Mouse (Mus musculus): ENCODE data around the gene Nhlrc3. TPM values are rescaled to one million over a fixed set of nuclear protein-coding genes. Genes with fewer than 3 reads are reported as not detected.

The Nhlrc3 gene
- polyA plus RNA-seq, 1 experiment from 2014 or later: 7.9 TPM

DNA sequence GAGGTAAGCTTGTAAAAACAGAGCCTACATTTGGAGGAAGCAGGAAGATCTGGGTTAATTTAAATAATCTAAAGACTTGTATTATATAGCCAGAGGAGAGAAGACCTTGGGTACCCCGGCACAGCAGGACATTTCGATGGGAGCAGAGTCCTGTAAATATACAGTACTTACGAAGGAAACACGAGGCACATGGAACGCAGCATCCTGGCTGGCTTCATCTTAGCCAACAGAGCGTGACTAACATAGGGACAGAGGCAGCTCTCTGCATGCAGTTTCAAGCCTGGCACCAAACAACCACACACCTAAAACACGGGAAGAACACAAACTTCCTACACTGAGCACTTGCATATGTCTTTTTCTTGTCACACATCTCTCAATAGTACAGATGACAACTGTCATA, 45.4 kb downstream of the Nhlrc3 start:
- Histone ChIP-seq H3K36me3 (ENCODE audit: control insufficient read depth, insufficient read depth, low read length) (no peaks in the 10 kb centered on the region), H3K27ac (replicated peaks; ENCODE audit: low read depth, low read length) (no peak overlapping the region), H3K9ac (ENCODE audit: low read length) (no peak overlapping the region), H3K4me2 (ENCODE audit: low read depth, severe bottlenecking) (no peak overlapping the region), H3K4me1 (ENCODE audit: control insufficient read depth, insufficient read depth, low read length) (peaks cover 7% of the 10 kb centered on the region), H3K27me3 (ENCODE audit: control insufficient read depth, insufficient read depth, low read length) (no peaks in the 10 kb centered on the region), H3K4me3 (ENCODE audit: low read depth, low read length) (no peak overlapping the region), H3K9me3 (ENCODE audit: control insufficient read depth, low read length) (no peaks in the 10 kb centered on the region)
- 70% methylated on average over 7 of the region's 7 CpGs for WGBS
- ATAC-seq (ENCODE audit: insufficient number of reproducible peaks, low FRiP score, low TSS enrichment, low read depth) (no peak), DNase-seq (ENCODE audit: low spot score) (no peak)

DNA sequence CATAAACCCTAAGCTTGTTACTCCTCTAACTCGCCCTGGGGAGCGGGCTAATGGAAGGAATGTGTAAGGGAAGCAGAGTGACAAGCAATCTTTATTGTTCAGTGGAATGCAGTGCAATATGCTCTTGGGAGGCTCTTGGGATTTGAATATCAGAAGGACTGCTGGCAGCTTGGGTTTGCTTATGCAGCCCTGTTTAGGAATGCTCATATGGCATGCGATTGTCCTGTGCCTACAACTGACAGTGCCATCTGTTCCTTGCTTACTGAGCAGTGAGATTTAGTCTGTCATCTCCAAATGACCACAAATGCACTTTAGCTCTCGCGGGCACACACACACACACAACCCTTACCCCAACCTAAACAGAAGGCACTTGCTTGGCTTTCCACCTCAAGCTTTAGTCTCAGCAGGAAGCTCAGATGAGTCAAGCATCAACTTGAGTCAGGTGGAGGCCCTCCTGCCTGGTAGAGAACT, 47.1 kb downstream of the Nhlrc3 start:
- Histone ChIP-seq H3K4me3 (ENCODE audit: low read depth, low read length) (no peak overlapping the region), H3K27ac (replicated peaks; ENCODE audit: low read depth, low read length) (no peak overlapping the region), H3K9ac (ENCODE audit: low read length) (no peak overlapping the region), H3K27me3 (ENCODE audit: control insufficient read depth, insufficient read depth, low read length) (no peaks in the 10 kb centered on the region), H3K36me3 (ENCODE audit: control insufficient read depth, insufficient read depth, low read length) (no peaks in the 10 kb centered on the region), H3K9me3 (ENCODE audit: control insufficient read depth, low read length) (no peaks in the 10 kb centered on the region), H3K4me2 (ENCODE audit: low read depth, severe bottlenecking) (no peak overlapping the region), H3K4me1 (ENCODE audit: control insufficient read depth, insufficient read depth, low read length) (peaks cover 7% of the 10 kb centered on the region)
- 58% methylated on average over 5 of the region's 5 CpGs for WGBS
- DNase-seq (ENCODE audit: low spot score) (peak; percentile 28), ATAC-seq (ENCODE audit: insufficient number of reproducible peaks, low FRiP score, low TSS enrichment, low read depth) (no peak)

DNA sequence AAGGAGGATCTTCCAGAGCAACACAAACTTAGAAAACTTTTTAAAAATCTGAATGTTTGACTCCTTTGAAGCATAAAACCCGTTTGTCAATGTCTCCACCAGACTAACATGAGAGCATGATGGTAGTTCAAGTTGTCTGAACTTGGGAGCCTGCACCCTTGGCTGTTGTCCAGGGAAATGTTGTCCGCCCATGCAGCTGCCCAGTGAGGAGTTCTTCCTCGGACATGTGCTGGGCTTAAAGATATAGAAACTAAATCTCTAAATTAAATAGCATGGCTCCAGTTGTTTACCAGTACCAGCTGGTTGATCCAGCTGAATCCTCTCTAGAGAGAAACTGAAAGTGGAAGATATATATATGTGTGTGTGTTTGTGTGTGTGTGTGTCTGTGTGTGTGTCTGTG, 49.2 kb downstream of the Nhlrc3 start:
- H3K4me2 ChIP-seq (ENCODE audit: low read depth, severe bottlenecking): no peak overlapping the region
- DNase-seq (ENCODE audit: low spot score) (no peak), ATAC-seq (ENCODE audit: insufficient number of reproducible peaks, low FRiP score, low TSS enrichment, low read depth) (no peak)
- H3K4me1 ChIP-seq (ENCODE audit: control insufficient read depth, insufficient read depth, low read length): peaks cover 7% of the 10 kb centered on the region
- H3K27me3 ChIP-seq (ENCODE audit: control insufficient read depth, insufficient read depth, low read length): no peaks in the 10 kb centered on the region
- H3K4me3 ChIP-seq (ENCODE audit: low read depth, low read length): no peak overlapping the region
- H3K9ac ChIP-seq (ENCODE audit: low read length): no peak overlapping the region
- H3K27ac ChIP-seq (replicated peaks; ENCODE audit: low read depth, low read length): no peak overlapping the region
- WGBS: 71% methylated on average over 3 of the region's 3 CpGs
- no peaks in the 10 kb centered on the region for H3K9me3 ChIP-seq (ENCODE audit: control insufficient read depth, low read length)
- no peaks in the 10 kb centered on the region for H3K36me3 ChIP-seq (ENCODE audit: control insufficient read depth, insufficient read depth, low read length)

DNA sequence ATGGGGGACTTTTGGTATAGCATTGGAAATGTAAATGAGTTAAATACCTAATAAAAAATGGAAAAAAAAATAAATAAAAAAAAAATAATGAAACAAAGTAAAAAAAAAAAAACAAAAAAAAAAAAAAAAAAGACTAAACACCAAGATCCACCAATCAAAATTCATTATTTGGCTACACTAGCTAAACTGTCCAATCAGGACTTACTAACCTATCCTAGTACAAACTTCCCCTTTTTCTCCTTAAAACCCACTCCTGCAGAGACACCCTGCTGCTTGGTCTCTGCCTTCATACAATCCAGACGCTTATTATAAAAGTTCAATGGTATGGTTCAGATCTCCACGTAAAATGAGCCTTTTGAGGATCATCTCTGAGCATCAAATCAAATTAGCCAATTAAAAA, 49.7 kb downstream of the Nhlrc3 start:
- Histone ChIP-seq H3K4me1 (ENCODE audit: control insufficient read depth, insufficient read depth, low read length) (peaks cover 7% of the 10 kb centered on the region), H3K4me3 (ENCODE audit: low read depth, low read length) (no peak overlapping the region), H3K9me3 (ENCODE audit: control insufficient read depth, low read length) (no peaks in the 10 kb centered on the region), H3K4me2 (ENCODE audit: low read depth, severe bottlenecking) (no peak overlapping the region), H3K27me3 (ENCODE audit: control insufficient read depth, insufficient read depth, low read length) (no peaks in the 10 kb centered on the region), H3K9ac (ENCODE audit: low read length) (no peak overlapping the region), H3K27ac (replicated peaks; ENCODE audit: low read depth, low read length) (no peak overlapping the region), H3K36me3 (ENCODE audit: control insufficient read depth, insufficient read depth, low read length) (no peaks in the 10 kb centered on the region)
- DNase-seq (ENCODE audit: low spot score): no peak
- WGBS: 45% methylated on average over 2 of the region's 2 CpGs
- ATAC-seq (ENCODE audit: insufficient number of reproducible peaks, low FRiP score, low TSS enrichment, low read depth): no peak

DNA sequence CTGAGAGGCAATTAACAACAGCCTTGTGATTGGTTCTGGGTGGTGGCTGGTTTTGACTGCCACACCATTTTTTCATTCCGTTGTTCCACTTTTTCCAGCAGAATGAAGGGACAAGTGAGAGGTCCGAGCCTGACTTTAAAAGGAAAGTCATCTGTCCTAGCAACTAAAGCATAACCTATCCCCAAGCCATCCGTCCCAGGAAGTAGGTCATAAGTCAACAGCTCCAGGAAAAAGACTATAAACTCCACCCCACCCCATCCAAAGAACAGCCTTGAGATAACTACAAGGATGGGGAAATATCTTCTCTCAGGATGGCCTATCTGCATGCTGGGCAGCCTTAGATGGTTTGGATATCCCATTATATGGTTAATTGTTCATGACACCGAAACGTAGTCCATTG, 50.9 kb downstream of the Nhlrc3 start:
- Histone ChIP-seq H3K27ac (replicated peaks; ENCODE audit: low read depth, low read length) (no peak overlapping the region), H3K9ac (ENCODE audit: low read length) (no peak overlapping the region), H3K4me1 (ENCODE audit: control insufficient read depth, insufficient read depth, low read length) (peaks cover 7% of the 10 kb centered on the region), H3K36me3 (ENCODE audit: control insufficient read depth, insufficient read depth, low read length) (no peaks in the 10 kb centered on the region), H3K4me3 (ENCODE audit: low read depth, low read length) (no peak overlapping the region), H3K9me3 (ENCODE audit: control insufficient read depth, low read length) (no peaks in the 10 kb centered on the region), H3K27me3 (ENCODE audit: control insufficient read depth, insufficient read depth, low read length) (no peaks in the 10 kb centered on the region), H3K4me2 (ENCODE audit: low read depth, severe bottlenecking) (no peak overlapping the region)
- WGBS: 91% methylated on average over 5 of the region's 5 CpGs
- DNase-seq (ENCODE audit: low spot score): no peak
- no peak for ATAC-seq (ENCODE audit: insufficient number of reproducible peaks, low FRiP score, low TSS enrichment, low read depth)

DNA sequence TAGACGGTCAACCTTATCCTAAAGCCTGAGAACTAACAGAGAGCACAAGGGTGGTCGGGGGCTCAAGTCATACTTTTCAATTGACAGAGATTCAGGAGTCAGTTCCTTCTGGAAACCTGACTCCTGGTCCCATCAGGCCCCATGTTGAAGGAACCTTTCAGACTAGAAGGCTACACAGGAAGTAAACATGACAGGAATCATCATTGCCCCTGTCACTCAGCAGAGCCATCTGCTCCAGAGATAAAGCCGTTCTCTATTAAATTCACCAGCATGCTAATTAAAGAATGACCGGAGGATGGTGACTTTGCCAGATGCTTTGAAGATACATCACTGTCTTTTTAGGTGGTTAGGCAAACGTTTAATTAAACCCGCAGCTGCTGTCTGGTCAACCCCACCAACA, 53.1 kb downstream of the Nhlrc3 start:
- Histone ChIP-seq H3K27me3 (ENCODE audit: control insufficient read depth, insufficient read depth, low read length) (no peaks in the 10 kb centered on the region), H3K4me1 (ENCODE audit: control insufficient read depth, insufficient read depth, low read length) (no peaks in the 10 kb centered on the region), H3K4me2 (ENCODE audit: low read depth, severe bottlenecking) (no peak overlapping the region), H3K27ac (replicated peaks; ENCODE audit: low read depth, low read length) (no peak overlapping the region), H3K9ac (ENCODE audit: low read length) (no peak overlapping the region), H3K36me3 (ENCODE audit: control insufficient read depth, insufficient read depth, low read length) (no peaks in the 10 kb centered on the region), H3K4me3 (ENCODE audit: low read depth, low read length) (no peak overlapping the region), H3K9me3 (ENCODE audit: control insufficient read depth, low read length) (no peaks in the 10 kb centered on the region)
- WGBS: 69% methylated on average over 6 of the region's 6 CpGs
- DNase-seq (ENCODE audit: low spot score): no peak
- no peak for ATAC-seq (ENCODE audit: insufficient number of reproducible peaks, low FRiP score, low TSS enrichment, low read depth)

DNA sequence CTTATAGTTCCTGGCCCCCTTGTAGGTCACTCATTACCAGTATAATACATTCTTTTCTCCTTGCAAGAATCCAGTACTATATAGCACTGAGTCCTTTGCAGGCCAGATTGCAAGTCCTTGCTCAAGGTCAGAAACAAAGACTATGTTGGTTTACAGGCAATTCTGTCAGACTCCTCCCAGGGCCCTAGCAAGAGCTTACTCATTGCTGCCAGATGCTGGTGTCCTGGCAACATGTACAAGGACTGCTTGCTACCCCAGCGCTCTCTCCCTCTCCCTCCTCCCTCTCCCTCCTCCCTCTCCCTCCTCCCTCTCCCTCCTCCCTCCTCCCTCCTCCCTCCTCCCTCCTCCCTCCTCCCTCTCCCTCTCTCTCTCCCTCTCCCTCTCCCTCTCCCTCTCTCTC, 56.0 kb downstream of the Nhlrc3 start:
- ATAC-seq (ENCODE audit: insufficient number of reproducible peaks, low FRiP score, low TSS enrichment, low read depth): no peak
- WGBS: 50% methylated on average over 1 of the region's 1 CpGs
- H3K4me1 ChIP-seq (ENCODE audit: control insufficient read depth, insufficient read depth, low read length): no peaks in the 10 kb centered on the region

More for the DNA sequence above, 56.0 kb downstream of the Nhlrc3 start:
- Histone ChIP-seq H3K27ac (replicated peaks; ENCODE audit: low read depth, low read length) (no peak overlapping the region), H3K4me2 (ENCODE audit: low read depth, severe bottlenecking) (no peak overlapping the region), H3K27me3 (ENCODE audit: control insufficient read depth, insufficient read depth, low read length) (no peaks in the 10 kb centered on the region), H3K9ac (ENCODE audit: low read length) (no peak overlapping the region), H3K9me3 (ENCODE audit: control insufficient read depth, low read length) (no peaks in the 10 kb centered on the region), H3K4me3 (ENCODE audit: low read depth, low read length) (no peak overlapping the region), H3K36me3 (ENCODE audit: control insufficient read depth, insufficient read depth, low read length) (no peaks in the 10 kb centered on the region)
- no peak for DNase-seq (ENCODE audit: low spot score)

Other genes starting within 250 kb of the Nhlrc3 start
- 27.4 and 28.7 TPM in 2 replicates for gene Proser1, start 334 bp upstream of the Nhlrc3 start, polyA plus RNA-seq (2014; fragmentation: Nextera tagmentation; extraction: Ambion mirVana)
- gene Stoml3, start 25.3 kb upstream of the Nhlrc3 start, polyA plus RNA-seq (2014; fragmentation: Nextera tagmentation; extraction: Ambion mirVana): not detected in 2 replicates
- gene Frem2, start 194.0 kb upstream of the Nhlrc3 start, polyA plus RNA-seq (2014; fragmentation: Nextera tagmentation; extraction: Ambion mirVana): 4.9 TPM in 2 replicates

All from limb, embryonic 11.5 days (tissue).